Mouse (Mus musculus) erythroid progenitor cell, adult 5-6 weeks (primary cell): ENCODE results near the gene Tbc1d19. TPM values are rescaled to one million over a fixed set of nuclear protein-coding genes. Genes with fewer than 3 reads are reported as not detected.

ENCODE experiments used
- ATAC-seq: replicated peaks from 2 replicates; pipeline ENCODE4 v1.8.0; 2016; ENCODE audit warnings: moderate number of reproducible peaks, mild to moderate bottlenecking, moderate TSS enrichment, inconsistent platforms; ENCODE audit not compliant: poor library complexity, low FRiP score, severe bottlenecking
- total RNA-seq, 2 experiments: library from RNA; stranded (forward) in 1 of 2; stranded (reverse) in 1 of 2; fragments of 150-400 nt in 1 of 2; fragments of 186-747, 209-891 nt in 1 of 2; gene quantifications; 2 replicates each; pipeline versions ENCODE4 v1.2.3 to v1.2.4; 2015 to 2017; ENCODE audit warnings: low replicate concordance in 2 of 2

Gene Tbc1d19
- total RNA-seq (2015; ENCODE audit: low replicate concordance) = 1.7 TPM in 1 of 2 replicates, not detected in the other
- 0.61 and 0.77 TPM in 2 replicates for total RNA-seq (2017; ENCODE audit: low replicate concordance)

- ATAC-seq = peak; percentile 52; the same call in 1 of the 2 replicates
Observed at GRCm38 (mm10) chr5:53809115-53809991, at the start of gene Tbc1d19. TSS of gene Tbc1d19 (plus strand) at chr5:53809606.

GRCm38 (mm10) chr5:53759912-53760311, 49.5 kb upstream of the Tbc1d19 start:
- no peak for ATAC-seq

GRCm38 (mm10) chr5:53760914-53761313, 48.5 kb upstream of the Tbc1d19 start:
- no peak for ATAC-seq

GRCm38 (mm10) chr5:53761346-53761745, 48.1 kb upstream of the Tbc1d19 start:
- no peak for ATAC-seq

GRCm38 (mm10) chr5:53784818-53785520, 24.4 kb upstream of the Tbc1d19 start:
- ATAC-seq = no peak

GRCm38 (mm10) chr5:53801379-53801778, 8.0 kb upstream of the Tbc1d19 start:
- no peak for ATAC-seq

- no peak for ATAC-seq
Observed at GRCm38 (mm10) chr5:53819711-53820110, 10.3 kb downstream of the Tbc1d19 start.

- ATAC-seq = no peak
Observed at GRCm38 (mm10) chr5:53825886-53826285, 16.5 kb downstream of the Tbc1d19 start.

GRCm38 (mm10) chr5:53834489-53834888, 25.1 kb downstream of the Tbc1d19 start:
- ATAC-seq = no peak

GRCm38 (mm10) chr5:53841256-53841655, 31.9 kb downstream of the Tbc1d19 start:
- ATAC-seq = no peak

GRCm38 (mm10) chr5:53848294-53848942, 39.0 kb downstream of the Tbc1d19 start:
- no peak for ATAC-seq

- no peak for ATAC-seq
Observed at GRCm38 (mm10) chr5:53852574-53852973, 43.2 kb downstream of the Tbc1d19 start.

GRCm38 (mm10) chr5:53854561-53854960, 45.2 kb downstream of the Tbc1d19 start:
- no peak for ATAC-seq

- no peak for ATAC-seq
Observed at GRCm38 (mm10) chr5:53856011-53856410, 46.6 kb downstream of the Tbc1d19 start.

GRCm38 (mm10) chr5:53865146-53865545, 55.7 kb downstream of the Tbc1d19 start:
- ATAC-seq = no peak

GRCm38 (mm10) chr5:53865991-53866390, 56.6 kb downstream of the Tbc1d19 start:
- ATAC-seq = no peak

- no peak for ATAC-seq
Observed at GRCm38 (mm10) chr5:53871665-53872312, 62.4 kb downstream of the Tbc1d19 start.

- no peak for ATAC-seq
Observed at GRCm38 (mm10) chr5:53874966-53875365, 65.6 kb downstream of the Tbc1d19 start.

- ATAC-seq = no peak
Observed at GRCm38 (mm10) chr5:53880724-53881123, 71.3 kb downstream of the Tbc1d19 start.
